In the genomic region with DNA sequence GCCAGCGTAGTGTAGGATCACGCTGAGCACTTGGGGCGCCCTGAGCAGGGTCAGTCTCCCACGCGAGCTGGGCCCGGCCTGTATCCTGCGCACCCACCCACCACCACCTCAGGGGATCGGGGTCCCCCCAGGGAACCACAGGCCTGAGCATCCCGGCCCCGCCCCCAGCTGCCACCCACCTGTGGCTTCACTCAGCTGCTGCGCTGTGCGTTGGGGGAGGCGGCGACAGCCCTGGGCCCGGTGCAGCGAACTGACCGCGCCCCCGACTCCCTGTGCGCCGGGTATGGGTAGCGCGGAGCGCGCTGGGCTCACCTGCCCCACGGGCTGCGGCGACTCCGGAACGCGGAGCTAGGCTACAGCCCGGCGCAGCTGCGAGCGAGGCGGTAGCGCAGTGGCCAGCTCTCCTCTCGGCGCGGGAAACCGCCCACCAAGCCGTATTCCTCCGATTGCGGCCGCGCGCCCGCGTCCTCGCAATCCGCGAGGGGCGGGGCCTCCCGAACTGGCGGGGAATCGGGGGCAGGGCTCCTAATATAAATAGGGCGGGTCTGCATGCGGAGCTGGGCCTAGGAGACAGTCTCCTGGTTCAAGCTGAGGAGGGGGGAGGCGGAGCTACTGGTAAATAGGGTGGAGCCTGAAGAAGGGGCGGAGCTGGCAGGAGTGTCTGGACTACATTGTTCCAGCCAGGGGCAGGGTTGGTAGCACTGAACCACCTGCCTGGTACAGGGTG, we compare ENCODE assay signal across 8 mouse cellular contexts. TPM values are rescaled to one million over a fixed set of nuclear protein-coding genes. Genes with fewer than 3 reads are reported as not detected.
DNase-seq lines count a peak whose midpoint lies in the region; ATAC-seq and TF ChIP-seq lines count a peak whose summit lies in the region.

C2cd4c (minus strand) TSS at position 448 of the 727 bp plus-strand sequence.

- no peaks in the 10 kb centered on the region for H3K36me3 ChIP-seq in forebrain, embryonic 11.5 days (ENCODE audit: control insufficient read depth, insufficient read depth, low read length)
- no peaks in the 10 kb centered on the region; the same call in 1 of the 2 replicates for H3K36me3 ChIP-seq in neural tube, embryonic 15.5 days

- peaks cover 24% of the 10 kb centered on the region for H3K27me3 ChIP-seq in forebrain, embryonic 11.5 days (ENCODE audit: control insufficient read depth, insufficient read depth, low read length)
- peaks cover 19% of the 10 kb centered on the region for H3K27me3 ChIP-seq in neural tube, embryonic 15.5 days (replicated peaks)

- peak; percentile 88 for ATAC-seq in forebrain, embryonic 11.5 days (replicated peaks; ENCODE audit: low FRiP score)
- ATAC-seq in hematopoietic stem cell, adult 5-6 weeks (replicated peaks in 1 of 2; ENCODE audit: insufficient read depth in 1 of 2, low FRiP score in 2 of 2, low TSS enrichment in 1 of 2, low read depth in 1 of 2, poor library complexity in 2 of 2, severe bottlenecking in 2 of 2): peak; percentile 69 to 78
- peak; percentile 92 for ATAC-seq in neural tube, embryonic 15.5 days (ENCODE audit: low FRiP score)
- no peak; the same call in 1 of the 2 replicates for ATAC-seq in erythroid progenitor cell, adult 5-6 weeks (replicated peaks; ENCODE audit: low FRiP score, poor library complexity, severe bottlenecking)

- H3K9me3 ChIP-seq in forebrain, embryonic 11.5 days (ENCODE audit: control insufficient read depth, low read length): no peaks in the 10 kb centered on the region
- no peaks in the 10 kb centered on the region for H3K9me3 ChIP-seq in neural tube, embryonic 15.5 days (replicated peaks)

- WGBS in forebrain, embryonic 11.5 days: under 1% methylated on average over 58 of the region's 60 CpGs
- 1% methylated on average over 59 of the region's 60 CpGs for WGBS in lung, adult 2 months
- 1% methylated on average over 58 of the region's 60 CpGs for WGBS in neural tube, embryonic 15.5 days

- peak within 1 kb of the TSS; percentile 40 for H3K4me3 ChIP-seq in forebrain, embryonic 11.5 days (ENCODE audit: low read depth, low read length)
- peak within 1 kb of the TSS; percentile 38 for H3K4me3 ChIP-seq in lung, adult 2 months (replicated peaks; ENCODE audit: extremely low read depth, low read depth, low read length)
- H3K4me3 ChIP-seq in neural tube, embryonic 15.5 days (replicated peaks): peak within 1 kb of the TSS; percentile 55

- peaks cover 17% of the 10 kb centered on the region for H3K4me1 ChIP-seq in forebrain, embryonic 11.5 days (replicated peaks; ENCODE audit: control insufficient read depth, insufficient read depth, low read length)
- peaks cover 5% of the 10 kb centered on the region; the same call in 1 of the 2 replicates for H3K4me1 ChIP-seq in lung, adult 2 months (ENCODE audit: control insufficient read depth, insufficient read depth, low read length)
- peaks cover 35% of the 10 kb centered on the region for H3K4me1 ChIP-seq in neural tube, embryonic 15.5 days

- peak within 1 kb of the TSS; percentile 97 for H3K4me2 ChIP-seq in forebrain, embryonic 11.5 days (ENCODE audit: low read depth, low read length, severe bottlenecking)
- H3K4me2 ChIP-seq in neural tube, embryonic 15.5 days: peak within 1 kb of the TSS; percentile 90

- H3K27ac ChIP-seq in forebrain, embryonic 11.5 days (ENCODE audit: low read depth, low read length): no peak within 1 kb of the TSS
- 0 out of 2 replicates have a peak within 1 kb of the TSS, but pooled peaks have one; percentile 23 for H3K27ac ChIP-seq in neural tube, embryonic 15.5 days (replicated peaks)

- no peak for TF ChIP-seq POLR2A in lung, adult 2 months (IDR thresholded peaks at IDR 0.05; ENCODE audit: borderline replicate concordance, extremely low read depth, low read depth, low read length)

- peak within 1 kb of the TSS; percentile 52 for H3K9ac ChIP-seq in forebrain, embryonic 11.5 days (ENCODE audit: low read length)
- peak within 1 kb of the TSS; percentile 59 for H3K9ac ChIP-seq in neural tube, embryonic 15.5 days (replicated peaks)

- TF ChIP-seq CTCF in lung, adult 2 months (IDR thresholded peaks at IDR 0.05; ENCODE audit: insufficient read depth, low read length): no peak

- DNase-seq in MEL-GATA-1-ER (ENCODE audit: extremely low read depth, low read depth): peak; percentile 76
- DNase-seq in c-Kit-positive CD71-negative TER-119-negative erythroid progenitor cells, embryonic 14.5 days (ENCODE audit: low read depth): peak; percentile 49
- DNase-seq in forebrain, embryonic 11.5 days (ENCODE audit: low spot score): peak; percentile 85
- DNase-seq in layer of hippocampus, adult 8-10 months (ENCODE audit: low spot score in 2 of 2): peak; percentile 62 to 68
- peak; percentile 33 for DNase-seq in lung, adult 2 months

RNA-seq across cellular contexts. Expression of gene C2cd4c, which starts in this region (rescaled TPM):
- polyA plus RNA-seq in forebrain, embryonic 11.5 days (2014; fragmentation: Nextera tagmentation; extraction: Ambion mirVana): 0.04 and 0.09 TPM in 2 replicates
- total RNA-seq in hematopoietic stem cell, adult 5-6 weeks (2017): 0.10 TPM in 1 of 2 replicates, not detected in the other
- 10 to 100 TPM; 13.4 to 17.6 (median 15.5) TPM for total RNA-seq in layer of hippocampus, adult 8-10 months (2022)
- not detected in 2 replicates for polyA plus RNA-seq in lung, adult 2 months (2012; rRNA removed)
- 0.40 and 0.55 TPM in 2 replicates for polyA plus RNA-seq in neural tube, embryonic 15.5 days (2015; fragmentation: Nextera tagmentation; extraction: Ambion mirVana)
- not detected in 2 replicates for total RNA-seq in erythroid progenitor cell, adult 5-6 weeks (2015; ENCODE audit: low replicate concordance)
- total RNA-seq in erythroid progenitor cell, adult 5-6 weeks (2017; ENCODE audit: low replicate concordance): not detected in 2 replicates

Comparison
In these comparisons a context has a peak if more than half of its experiments do, and no peak if none do; other contexts are left out.
1. RNA of gene C2cd4c (total RNA-seq): 13.4 to 17.6 TPM in layer of hippocampus, adult 8-10 months; 0.10 TPM in hematopoietic stem cell, adult 5-6 weeks and not detected in erythroid progenitor cell, adult 5-6 weeks; every median in the first group is over 10 times any median in the second.
2. Peak in DNase-seq, ATAC-seq, H3K4me3 ChIP-seq, H3K9ac ChIP-seq and H3K4me2 ChIP-seq in forebrain, embryonic 11.5 days; RNA of the gene not detected or under 1 TPM.
3. Peak in ATAC-seq in hematopoietic stem cell, adult 5-6 weeks; RNA of the gene not detected or under 1 TPM.
4. Peak in DNase-seq and H3K4me3 ChIP-seq in lung, adult 2 months; RNA of the gene not detected or under 1 TPM.
5. Peak in ATAC-seq, H3K4me3 ChIP-seq, H3K27ac ChIP-seq, H3K9ac ChIP-seq and H3K4me2 ChIP-seq in neural tube, embryonic 15.5 days; RNA of the gene not detected or under 1 TPM.
6. DNase-seq: peak in every context shown above with its lines; median percentile 85 in forebrain, embryonic 11.5 days; 76 in MEL-GATA-1-ER; 65 in layer of hippocampus, adult 8-10 months; 49 in c-Kit-positive CD71-negative TER-119-negative erythroid progenitor cells, embryonic 14.5 days; 33 in lung, adult 2 months.
7. Peak in every context shown above with its lines, with median percentiles within 50 percentile points of each other: H3K4me3 ChIP-seq.